Mouse (Mus musculus): ENCODE measurements around the gene Serpinf1. TPM values are rescaled to one million over a fixed set of nuclear protein-coding genes. Genes with fewer than 3 reads are reported as not detected.
A peak's percentile ranks its signal among the peaks of the same experiment; 100 is the strongest.

Serpinf1 gene
- polyA plus RNA-seq (2015; fragmentation: Nextera tagmentation; extraction: Ambion mirVana), result 90.9 and 98.4 TPM in 2 replicates

DNA sequence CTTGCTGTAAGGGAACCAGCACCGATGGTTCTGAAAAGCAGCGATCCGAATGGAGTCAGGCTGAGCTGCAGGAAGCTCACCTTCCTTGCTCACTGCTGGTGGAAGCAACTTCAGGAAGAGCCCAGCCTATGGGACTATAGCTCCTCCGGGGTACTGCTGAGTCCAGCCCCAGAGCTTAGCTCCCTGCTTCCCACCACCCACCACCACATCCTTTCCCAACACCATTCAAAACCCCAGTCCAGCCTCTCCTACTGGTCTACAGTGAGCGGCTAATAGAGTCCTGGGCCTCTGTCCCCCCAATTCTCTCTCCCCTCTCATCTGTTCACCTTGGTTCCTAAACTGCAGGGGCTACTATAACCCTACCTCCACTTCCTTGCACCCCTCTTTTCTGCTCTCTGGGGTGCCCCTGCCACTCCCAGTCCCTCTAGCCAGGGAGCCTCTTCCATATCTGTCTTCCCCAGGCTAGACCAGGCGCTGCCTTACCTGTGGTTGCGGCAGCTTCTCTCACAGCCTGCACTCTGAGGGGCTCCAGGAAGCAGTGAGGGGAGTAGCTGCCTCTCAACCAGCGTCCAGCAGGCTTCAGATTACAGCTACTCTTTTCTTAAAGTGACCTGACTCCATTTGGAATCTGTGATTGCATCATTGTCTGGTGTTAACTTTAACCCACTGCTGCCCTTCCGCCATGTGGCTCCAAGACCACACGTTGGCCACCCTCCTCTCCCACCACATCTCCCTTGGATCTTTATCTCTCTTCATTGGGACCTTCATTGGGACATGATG, at the start of gene Serpinf1:
Gene Serpinf1, minus strand, starts transcription at position 689 of the 780 bp plus-strand sequence.
- H3K36me3 ChIP-seq (ENCODE audit: insufficient read depth, low read length), result no peaks in the 10 kb centered on the region
- H3K4me2 ChIP-seq (ENCODE audit: low read length), result peak within 1 kb of the TSS; percentile 51
- 0 out of 2 replicates have a peak, but pooled peaks cover 12% of the 10 kb centered on the region for H3K4me1 ChIP-seq (replicated peaks; ENCODE audit: insufficient read depth, low read length)
- peak within 1 kb of the TSS; percentile 30 for H3K4me3 ChIP-seq (replicated peaks; ENCODE audit: low read depth, low read length)
- no peaks in the 10 kb centered on the region for H3K9me3 ChIP-seq (replicated peaks; ENCODE audit: low read length)
- 19% methylated on average over 10 of the region's 10 CpGs for WGBS
- H3K9ac ChIP-seq (ENCODE audit: low read depth, low read length), result peak within 1 kb of the TSS; percentile 36
- DNase-seq (ENCODE audit: low spot score) (peak; percentile 72), ATAC-seq (replicated peaks; ENCODE audit: low FRiP score, low read depth) (peak; percentile 50; the same call in 1 of the 2 replicates)
- no peak within 1 kb of the TSS for H3K27ac ChIP-seq
- no peaks in the 10 kb centered on the region for H3K27me3 ChIP-seq (ENCODE audit: insufficient read depth, low read length)
- TF ChIP-seq CTCF (IDR thresholded peaks at IDR 0.05; ENCODE audit: low read depth), result no peak

DNA sequence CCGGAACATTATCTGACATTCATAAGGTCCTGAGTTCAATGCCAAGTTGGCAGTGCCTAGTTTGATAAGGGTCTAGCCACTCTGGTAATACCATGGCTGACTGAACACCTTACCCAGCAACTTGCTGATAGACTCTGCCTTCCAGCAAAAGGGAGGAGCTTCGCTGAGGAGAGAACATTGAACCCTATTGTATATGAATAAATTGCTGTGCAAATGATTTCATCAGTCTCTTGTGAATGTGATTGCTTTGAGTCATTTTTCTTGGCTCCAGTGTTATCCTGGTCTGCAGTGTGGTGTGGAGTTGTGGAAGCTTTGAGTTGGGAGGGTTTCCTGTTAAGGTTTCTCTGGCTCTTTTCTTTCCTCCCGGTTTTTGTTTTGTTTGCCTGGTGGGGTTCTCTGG, 48.2 kb upstream of the Serpinf1 start:
- DNase-seq (ENCODE audit: low spot score) (no peak), ATAC-seq (replicated peaks; ENCODE audit: low FRiP score, low read depth) (no peak)
- WGBS, result 78% methylated on average over 3 of the region's 3 CpGs
- no peak for TF ChIP-seq CTCF (IDR thresholded peaks at IDR 0.05; ENCODE audit: low read depth)
- Histone ChIP-seq H3K27me3 (ENCODE audit: insufficient read depth, low read length) (no peaks in the 10 kb centered on the region), H3K4me2 (ENCODE audit: low read length) (no peak overlapping the region), H3K9ac (ENCODE audit: low read depth, low read length) (no peak overlapping the region), H3K36me3 (ENCODE audit: insufficient read depth, low read length) (0 out of 2 replicates have a peak, but pooled peaks cover 3% of the 10 kb centered on the region), H3K4me1 (replicated peaks; ENCODE audit: insufficient read depth, low read length) (peaks cover 13% of the 10 kb centered on the region; the same call in 1 of the 2 replicates), H3K9me3 (replicated peaks; ENCODE audit: low read length) (no peaks in the 10 kb centered on the region), H3K27ac (no peak overlapping the region), H3K4me3 (replicated peaks; ENCODE audit: low read depth, low read length) (no peak overlapping the region)

DNA sequence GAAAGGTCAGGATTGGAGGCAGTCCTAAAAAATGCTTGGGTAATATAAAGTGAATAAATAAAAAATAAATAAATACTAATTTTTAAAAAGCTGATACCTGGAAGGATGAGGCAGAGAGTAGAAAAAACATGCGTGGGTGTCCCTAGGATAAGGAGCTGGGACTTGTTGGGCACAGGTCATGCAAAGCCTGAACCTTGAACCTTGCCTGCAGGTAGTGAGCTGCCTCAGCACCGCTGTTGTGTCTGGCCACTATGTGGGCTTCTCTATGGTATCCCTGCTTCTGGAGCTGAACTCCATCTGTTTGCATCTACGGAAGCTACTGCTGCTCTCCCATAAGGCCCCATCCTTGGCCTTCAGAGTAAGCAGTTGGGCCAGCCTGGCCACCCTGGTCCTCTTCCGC, 46.8 kb upstream of the Serpinf1 start:
- no peak overlapping the region for H3K4me2 ChIP-seq (ENCODE audit: low read length)
- no peak for TF ChIP-seq CTCF (IDR thresholded peaks at IDR 0.05; ENCODE audit: low read depth)

DNA sequence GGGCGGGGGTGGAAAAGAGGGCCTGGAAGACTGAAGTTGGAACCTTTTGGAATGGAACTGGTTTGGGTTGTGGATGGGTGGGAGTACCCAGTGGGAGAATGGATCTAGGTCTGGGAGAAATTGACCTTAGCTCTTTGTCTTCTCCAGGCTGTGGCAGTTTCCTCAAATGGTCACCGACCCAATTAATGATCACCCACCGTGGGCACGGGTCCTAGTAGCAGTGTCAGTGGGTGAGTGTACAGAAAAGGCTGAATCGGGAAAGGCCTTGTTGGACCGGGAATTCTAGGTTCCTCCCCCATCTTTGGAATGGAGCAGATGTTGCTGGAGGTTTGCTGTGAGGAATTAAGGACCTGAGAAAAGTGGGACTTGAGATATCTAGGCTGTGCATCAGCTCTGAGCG, 45.9 kb upstream of the Serpinf1 start:
- 47% methylated on average over 7 of the region's 7 CpGs for WGBS
- ATAC-seq (replicated peaks; ENCODE audit: low FRiP score, low read depth) (no peak), DNase-seq (ENCODE audit: low spot score) (no peak)
- no peak overlapping the region for H3K27ac ChIP-seq
- no peaks in the 10 kb centered on the region for H3K9me3 ChIP-seq (replicated peaks; ENCODE audit: low read length)
- H3K9ac ChIP-seq (ENCODE audit: low read depth, low read length), result peak overlapping the region; percentile 66
- H3K27me3 ChIP-seq (ENCODE audit: insufficient read depth, low read length), result no peaks in the 10 kb centered on the region
- TF ChIP-seq CTCF (IDR thresholded peaks at IDR 0.05; ENCODE audit: low read depth), result no peak
- peaks cover 13% of the 10 kb centered on the region; the same call in 1 of the 2 replicates for H3K4me1 ChIP-seq (replicated peaks; ENCODE audit: insufficient read depth, low read length)
- peak overlapping the region; percentile 84 for H3K4me2 ChIP-seq (ENCODE audit: low read length)
- peaks cover 13% of the 10 kb centered on the region for H3K36me3 ChIP-seq (ENCODE audit: insufficient read depth, low read length)
- peak overlapping the region; percentile 36 for H3K4me3 ChIP-seq (replicated peaks; ENCODE audit: low read depth, low read length)

More for the DNA sequence above, 46.8 kb upstream of the Serpinf1 start:
- H3K9me3 ChIP-seq (replicated peaks; ENCODE audit: low read length), result no peaks in the 10 kb centered on the region
- ATAC-seq (replicated peaks; ENCODE audit: low FRiP score, low read depth) (no peak), DNase-seq (ENCODE audit: low spot score) (no peak)
- no peak overlapping the region for H3K9ac ChIP-seq (ENCODE audit: low read depth, low read length)
- H3K4me3 ChIP-seq (replicated peaks; ENCODE audit: low read depth, low read length), result no peak overlapping the region
- peaks cover 13% of the 10 kb centered on the region; the same call in 1 of the 2 replicates for H3K4me1 ChIP-seq (replicated peaks; ENCODE audit: insufficient read depth, low read length)
- H3K27me3 ChIP-seq (ENCODE audit: insufficient read depth, low read length), result no peaks in the 10 kb centered on the region
- H3K36me3 ChIP-seq (ENCODE audit: insufficient read depth, low read length), result peaks cover 13% of the 10 kb centered on the region
- 92% methylated on average over 4 of the region's 4 CpGs for WGBS
- no peak overlapping the region for H3K27ac ChIP-seq

DNA sequence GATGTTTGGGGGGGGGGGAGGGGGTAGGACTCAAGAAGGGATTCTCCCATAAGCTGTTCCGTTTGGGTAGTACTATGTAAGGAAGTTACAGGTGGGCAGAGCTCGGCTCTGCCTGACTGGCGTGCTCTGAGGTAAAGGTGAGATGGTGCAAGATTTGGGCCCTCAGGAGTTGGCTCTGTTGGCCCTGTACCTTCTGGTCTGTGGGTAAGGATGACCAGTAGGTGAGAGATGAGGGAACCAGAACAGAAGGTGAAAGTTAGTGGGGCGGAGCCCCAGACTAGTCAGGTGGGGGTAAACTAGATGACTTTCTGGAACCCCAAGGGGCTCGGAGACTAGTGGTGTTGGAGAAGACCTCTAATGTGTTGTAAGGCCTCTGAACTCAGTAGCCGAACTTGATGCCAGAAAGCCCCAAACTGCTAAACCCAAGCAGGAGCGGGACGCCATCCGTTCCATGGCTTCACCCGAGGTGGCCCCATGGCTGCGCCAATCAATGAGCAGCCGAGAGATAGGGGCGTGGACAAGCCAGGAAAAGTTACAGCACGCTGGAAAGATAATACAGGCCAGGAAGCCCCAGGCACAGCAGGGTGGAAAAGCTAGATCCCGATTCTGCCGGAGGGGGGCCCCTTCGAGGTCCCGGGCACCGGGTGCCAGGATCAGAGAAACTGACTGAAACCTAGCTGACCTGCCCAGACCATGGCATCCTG, 45.2 kb upstream of the Serpinf1 start:
- Histone ChIP-seq H3K9ac (ENCODE audit: low read depth, low read length) (peak overlapping the region; percentile 66), H3K27ac (0 out of 2 replicates have a peak overlapping the region, but pooled peaks have one; percentile 31), H3K9me3 (replicated peaks; ENCODE audit: low read length) (no peaks in the 10 kb centered on the region), H3K27me3 (ENCODE audit: insufficient read depth, low read length) (no peaks in the 10 kb centered on the region), H3K4me2 (ENCODE audit: low read length) (peak overlapping the region; percentile 84), H3K4me3 (replicated peaks; ENCODE audit: low read depth, low read length) (peak overlapping the region; percentile 36), H3K36me3 (ENCODE audit: insufficient read depth, low read length) (peaks cover 13% of the 10 kb centered on the region), H3K4me1 (replicated peaks; ENCODE audit: insufficient read depth, low read length) (peaks cover 15% of the 10 kb centered on the region; the same call in 1 of the 2 replicates)
- peak; percentile 87 for DNase-seq (ENCODE audit: low spot score)
- no peak for TF ChIP-seq CTCF (IDR thresholded peaks at IDR 0.05; ENCODE audit: low read depth)
- peak; percentile 67 for ATAC-seq (replicated peaks; ENCODE audit: low FRiP score, low read depth)
- WGBS, result 22% methylated on average over 19 of the region's 19 CpGs
